ENCODE assay signal across 1 mouse cellular context in the genomic region with DNA sequence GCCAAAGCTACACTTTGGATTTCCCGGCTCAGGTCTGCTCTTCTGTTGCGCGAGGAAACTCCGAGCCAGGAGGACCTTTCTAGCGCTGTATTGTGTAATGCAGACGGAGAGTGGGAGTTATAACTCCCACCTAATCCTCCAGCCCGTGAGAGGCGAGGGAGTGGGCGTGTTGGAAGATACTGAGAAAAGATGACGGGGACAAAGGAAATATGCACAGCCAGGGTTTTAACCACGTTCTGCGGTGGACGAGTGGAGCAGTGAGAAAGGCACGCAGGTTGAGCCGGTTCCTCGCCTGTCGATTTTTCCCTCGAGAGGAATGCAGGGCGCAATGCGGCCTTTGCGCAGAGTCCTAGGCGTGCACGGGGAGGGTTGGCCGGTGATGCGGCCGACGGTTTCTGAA.
TF ChIP-seq lines count a peak whose summit lies in the region.

No protein-coding gene starts in this region.

TF ChIP-seq in MEL, 35 proteins besides CTCF, POLR2A, EP300 and RAD21 (continued from another document):
- no peak for TF ChIP-seq ELF1 (IDR thresholded peaks at IDR 0.05; ENCODE audit: low read depth, low read length)
- no peak for TF ChIP-seq TBP (IDR thresholded peaks at IDR 0.05; ENCODE audit: low read depth, low read length)
- no peak for TF ChIP-seq NRF1 (IDR thresholded peaks at IDR 0.05; ENCODE audit: insufficient read depth, low read depth, low read length, poor library complexity, severe bottlenecking)
- TF ChIP-seq E2F4 (IDR thresholded peaks at IDR 0.05; ENCODE audit: borderline replicate concordance, low read depth, low read length) = no peak
- peak; percentile 52; the same call in 1 of the 2 replicates for TF ChIP-seq TCF12 (IDR thresholded peaks at IDR 0.05; ENCODE audit: low read depth, low read length)
- TF ChIP-seq BHLHE40 (IDR thresholded peaks at IDR 0.05; ENCODE audit: borderline replicate concordance, low read depth, low read length) = no peak
